Mouse (Mus musculus) kidney, adult 2 months (tissue): Measurements from ENCODE around the gene Srarp. TPM values are rescaled to one million over a fixed set of nuclear protein-coding genes. Genes with fewer than 3 reads are reported as not detected.
A peak's percentile ranks its signal among the peaks of the same experiment; 100 is the strongest.

Experiments used
- DNase-seq: peaks from one replicate; pipeline ENCODE4 v3.0.0; 2021
- H3K27ac ChIP-seq: fragments of 200-500 bp; 2 replicates; pipeline ENCODE4 v1.5.1; 2012; ENCODE audit warnings: low read depth, low read length, control low read depth, inconsistent platforms; ENCODE audit not compliant: insufficient read depth
- H3K27me3 ChIP-seq: fragments of 200-500 bp; replicated peaks from 2 replicates; pipeline ENCODE4 v1.6.1; 2012; ENCODE audit warnings: mild to moderate bottlenecking, moderate library complexity, low read length, inconsistent platforms; ENCODE audit not compliant: control insufficient read depth, insufficient read depth
- H3K36me3 ChIP-seq: fragments of 200-500 bp; 2 replicates; pipeline ENCODE4 v1.6.1; 2012; ENCODE audit warnings: mild to moderate bottlenecking, moderate library complexity, low read length, inconsistent platforms; ENCODE audit not compliant: control insufficient read depth, insufficient read depth
- H3K4me1 ChIP-seq: fragments of 200-500 bp; 2 replicates; pipeline ENCODE4 v1.6.1; 2011; ENCODE audit warnings: low read length; ENCODE audit not compliant: control insufficient read depth, insufficient read depth
- H3K4me3 ChIP-seq: fragments of 200-500 bp; 2 replicates; pipeline ENCODE4 v1.5.1; 2011; ENCODE audit warnings: mild to moderate bottlenecking, low read depth, low read length, control low read depth; ENCODE audit not compliant: insufficient read depth
- CTCF ChIP-seq: fragments of 200-500 bp; conservative IDR thresholded peaks from 2 replicates; pipeline ENCODE4 v1.5.1; 2011; ENCODE audit warnings: low read depth, mild to moderate bottlenecking, control low read depth, low read length, moderate library complexity, mixed read lengths; ENCODE audit not compliant: insufficient read depth, insufficient read length
- POLR2A ChIP-seq: fragments of 200-500 bp; IDR thresholded peaks from one replicate; pipeline ENCODE4 v1.6.1; 2011; ENCODE audit warnings: low read depth, low read length, control low read depth
- whole genome bisulfite sequencing: fragments of 180-500 bp; shearing (Covaris S2); methylation state at CpG from one replicate; pipeline ENCODE4 v1.1.7; 2018; 5-methylcytosine and 5-hydroxymethylcytosine counted together
- polyA plus RNA-seq: library from polyadenylated mRNA; depleted of rRNA; stranded (reverse); fragments of >200 nt; gene quantifications from 2 replicates; pipeline ENCODE4 v1.2.3, GENCODE M21; 2012; rRNA removed

The Srarp gene
- polyA plus RNA-seq, 1 experiment = 0.11 TPM

GRCm38 (mm10) chr4:141387933-141388332, 48.0 kb downstream of the Srarp start:
- 58% methylated on average over 5 of the region's 5 CpGs for WGBS
- DNase-seq = no peak
- TF ChIP-seq CTCF (no peak), POLR2A (no peak)

GRCm38 (mm10) chr4:141387093-141387784, 48.7 kb downstream of the Srarp start:
- DNase-seq = peak; percentile 88
- 12% methylated on average over 5 of the region's 5 CpGs for WGBS
- H3K27ac ChIP-seq = no peak overlapping the region
- H3K27me3 ChIP-seq = no peaks in the 10 kb centered on the region
- no peak overlapping the region for H3K4me3 ChIP-seq
- no peaks in the 10 kb centered on the region for H3K4me1 ChIP-seq
- TF ChIP-seq POLR2A = no peak
- TF ChIP-seq CTCF = peak; percentile 85
- H3K36me3 ChIP-seq = no peaks in the 10 kb centered on the region

More at GRCm38 (mm10) chr4:141387933-141388332, 48.0 kb downstream of the Srarp start:
- H3K36me3 ChIP-seq = no peaks in the 10 kb centered on the region
- no peak overlapping the region for H3K4me3 ChIP-seq
- no peaks in the 10 kb centered on the region for H3K27me3 ChIP-seq
- no peak overlapping the region for H3K27ac ChIP-seq
- H3K4me1 ChIP-seq = no peaks in the 10 kb centered on the region

DNA sequence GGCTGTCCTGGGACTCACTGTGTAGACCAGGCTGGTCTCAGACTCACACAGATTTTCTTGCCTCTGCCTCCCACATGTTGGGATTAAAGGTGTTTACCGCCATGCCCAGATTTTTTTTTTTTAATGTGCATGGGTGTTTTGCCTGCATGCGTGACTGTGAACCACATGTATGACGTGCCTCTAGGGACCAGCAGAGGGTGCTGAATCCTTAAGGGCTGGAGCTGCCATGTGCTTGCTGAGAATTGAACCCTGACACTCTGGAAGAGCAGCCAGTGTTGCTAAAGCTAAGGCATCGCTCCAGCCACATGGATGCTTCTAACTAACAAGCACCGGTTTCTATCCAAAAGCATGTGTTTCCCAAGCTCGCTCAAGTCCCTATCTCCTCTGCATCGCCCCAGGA, 49.8 kb downstream of the Srarp start:
- H3K4me3 ChIP-seq = no peak overlapping the region
- no peaks in the 10 kb centered on the region for H3K36me3 ChIP-seq
- no peak overlapping the region for H3K27ac ChIP-seq
- 80% methylated on average over 7 of the region's 7 CpGs for WGBS
- H3K4me1 ChIP-seq = no peaks in the 10 kb centered on the region
- TF ChIP-seq CTCF = 0 out of 2 replicates have a peak, but pooled peaks have one; percentile 21
- TF ChIP-seq POLR2A = no peak
- H3K27me3 ChIP-seq = no peaks in the 10 kb centered on the region
- no peak for DNase-seq

GRCm38 (mm10) chr4:141385275-141385674, 50.6 kb downstream of the Srarp start:
- 2% methylated on average over 7 of the region's 7 CpGs for WGBS
- peak; percentile 68 for DNase-seq
- TF ChIP-seq CTCF = peak; percentile 93
- no peak for TF ChIP-seq POLR2A
- Histone ChIP-seq H3K4me3 (no peak overlapping the region), H3K27ac (no peak overlapping the region), H3K4me1 (no peaks in the 10 kb centered on the region), H3K36me3 (no peaks in the 10 kb centered on the region), H3K27me3 (no peaks in the 10 kb centered on the region)

Other genes with a start within 250 kb of the Srarp start
- gene Rsg1, start 222.1 kb downstream of the Srarp start, polyA plus RNA-seq = 1.2 and 1.6 TPM in 2 replicates
- gene Arhgef19, start 196.6 kb downstream of the Srarp start, polyA plus RNA-seq = 4.9 and 5.1 TPM in 2 replicates
- 8.1 and 9.6 TPM in 2 replicates for gene Epha2, start 134.9 kb downstream of the Srarp start, polyA plus RNA-seq
- 1.8 and 2.0 TPM in 2 replicates for gene Fam131c, start 67.9 kb downstream of the Srarp start, polyA plus RNA-seq
- 99.3 and 105 TPM in 2 replicates for gene Clcnka, start 37.4 kb downstream of the Srarp start, polyA plus RNA-seq
- gene Clcnkb, start 20.1 kb downstream of the Srarp start, polyA plus RNA-seq = 286 and 318 TPM in 2 replicates
- 2.9 and 9.5 TPM in 2 replicates for gene Hspb7, start 15.3 kb downstream of the Srarp start, polyA plus RNA-seq
- gene Zbtb17, start 8.5 kb upstream of the Srarp start, polyA plus RNA-seq = 23.4 and 28.9 TPM in 2 replicates
- gene Spen, start 102.5 kb upstream of the Srarp start, polyA plus RNA-seq = 15.9 and 19.6 TPM in 2 replicates
- 10.2 and 10.5 TPM in 2 replicates for gene Fblim1, start 170.0 kb upstream of the Srarp start, polyA plus RNA-seq
- 29.0 and 32.3 TPM in 2 replicates for gene Tmem82, start 182.5 kb upstream of the Srarp start, polyA plus RNA-seq
- gene Slc25a34, start 187.7 kb upstream of the Srarp start, polyA plus RNA-seq = 30.1 and 33.8 TPM in 2 replicates
- 79.7 and 85.4 TPM in 2 replicates for gene Plekhm2, start 228.8 kb upstream of the Srarp start, polyA plus RNA-seq
- gene Rsc1a1, start 249.5 kb upstream of the Srarp start, polyA plus RNA-seq = 18.2 and 25.8 TPM in 2 replicates